Mouse (Mus musculus) lung, adult 2 months (tissue): ENCODE measurements around the gene 4430402I18Rik. TPM values are rescaled to one million over a fixed set of nuclear protein-coding genes. Genes with fewer than 3 reads are reported as not detected.

Experiments
- DNase-seq: peaks from one replicate; pipeline ENCODE4 v3.0.0; 2022
- H3K4me1 ChIP-seq: fragments of 200-500 bp; 2 replicates; pipeline ENCODE4 v1.6.1; 2011; ENCODE audit warnings: low read length; ENCODE audit not compliant: control insufficient read depth, insufficient read depth
- H3K4me3 ChIP-seq: fragments of 200-500 bp; replicated peaks from 2 replicates; pipeline ENCODE3; 2011; ENCODE audit warnings: low read depth, mild to moderate bottlenecking, control low read depth, low read length; ENCODE audit errors: extremely low read depth
- CTCF ChIP-seq: fragments of 200-500 bp; IDR thresholded peaks from 2 replicates; pipeline ENCODE4 v1.5.1; 2011; ENCODE audit warnings: mild to moderate bottlenecking, low read length, control low read depth; ENCODE audit not compliant: insufficient read depth
- POLR2A ChIP-seq: fragments of 200-500 bp; IDR thresholded peaks from 2 replicates; pipeline ENCODE4 v1.6.1; 2011; ENCODE audit warnings: low read depth, mild to moderate bottlenecking, control low read depth, low read length, borderline replicate concordance; ENCODE audit errors: extremely low read depth
- WGBS: fragments of 180-500 bp; shearing (Covaris S2); methylation state at CpG from one replicate; pipeline ENCODE4 v1.1.7; 2018; 5-methylcytosine and 5-hydroxymethylcytosine counted together
- polyA plus RNA-seq: library from polyadenylated mRNA; depleted of rRNA; stranded (reverse); fragments of >200 nt; gene quantifications from 2 replicates; pipeline ENCODE4 v1.2.3, GENCODE M21; 2012

4430402I18Rik gene
- polyA plus RNA-seq, 1 experiment: 3.6 TPM

GRCm38 (mm10) chr19:28940135-28940874 is 27.3 kb downstream of the 4430402I18Rik start:
- WGBS: 51% methylated on average over 9 of the region's 9 CpGs
- H3K4me1 ChIP-seq: no peaks in the 10 kb centered on the region
- TF ChIP-seq CTCF (no peak), POLR2A (no peak)
- H3K4me3 ChIP-seq: no peak overlapping the region
- peak; percentile 15 for DNase-seq

GRCm38 (mm10) chr19:28934897-28935296 is 32.7 kb downstream of the 4430402I18Rik start:
- no peak for DNase-seq
- H3K4me1 ChIP-seq: no peaks in the 10 kb centered on the region
- TF ChIP-seq POLR2A (no peak), CTCF (no peak)
- WGBS: 80% methylated on average over 3 of the region's 3 CpGs
- H3K4me3 ChIP-seq: no peak overlapping the region

- Histone ChIP-seq H3K4me3 (no peak overlapping the region), H3K4me1 (no peaks in the 10 kb centered on the region)
- TF ChIP-seq CTCF (no peak), POLR2A (no peak)
- no peak for DNase-seq
These were observed 38.6 kb downstream of the 4430402I18Rik start for GRCm38 (mm10) chr19:28929034-28929433.

GRCm38 (mm10) chr19:28927396-28927795 is 40.2 kb downstream of the 4430402I18Rik start:
- no peak for DNase-seq
- Histone ChIP-seq H3K4me1 (no peaks in the 10 kb centered on the region), H3K4me3 (no peak overlapping the region)
- no peak for TF ChIP-seq CTCF
- TF ChIP-seq POLR2A: no peak
- 47% methylated on average over 4 of the region's 4 CpGs for WGBS

GRCm38 (mm10) chr19:28926366-28926765 is 41.2 kb downstream of the 4430402I18Rik start:
- TF ChIP-seq POLR2A (no peak), CTCF (no peak)
- WGBS: 91% methylated on average over 5 of the region's 5 CpGs
- no peak for DNase-seq
- Histone ChIP-seq H3K4me1 (no peaks in the 10 kb centered on the region), H3K4me3 (no peak overlapping the region)

GRCm38 (mm10) chr19:28917839-28918238 is 49.8 kb downstream of the 4430402I18Rik start:
- DNase-seq: no peak
- Histone ChIP-seq H3K4me3 (no peak overlapping the region), H3K4me1 (peaks cover 3% of the 10 kb centered on the region)
- 78% methylated on average over 5 of the region's 5 CpGs for WGBS
- no peak for TF ChIP-seq POLR2A
- no peak for TF ChIP-seq CTCF

GRCm38 (mm10) chr19:28916492-28916891 is 51.1 kb downstream of the 4430402I18Rik start:
- Histone ChIP-seq H3K4me3 (no peak overlapping the region), H3K4me1 (peaks cover 3% of the 10 kb centered on the region)
- DNase-seq: no peak
- no peak for TF ChIP-seq POLR2A
- TF ChIP-seq CTCF: no peak
- WGBS: 31% methylated on average over 4 of the region's 4 CpGs

- TF ChIP-seq CTCF (no peak), POLR2A (no peak)
- H3K4me1 ChIP-seq: peaks cover 3% of the 10 kb centered on the region
- H3K4me3 ChIP-seq: no peak overlapping the region
- WGBS: 75% methylated on average over 2 of the region's 2 CpGs
- DNase-seq: no peak
These were observed 51.9 kb downstream of the 4430402I18Rik start for GRCm38 (mm10) chr19:28915602-28916250.

GRCm38 (mm10) chr19:28914598-28914997 is 53.0 kb downstream of the 4430402I18Rik start:
- 61% methylated on average over 6 of the region's 6 CpGs for WGBS
- DNase-seq: no peak
- no peak for TF ChIP-seq POLR2A
- no peak for TF ChIP-seq CTCF

GRCm38 (mm10) chr19:28908693-28909092 is 58.9 kb downstream of the 4430402I18Rik start:
- DNase-seq: no peak
- TF ChIP-seq POLR2A (no peak), CTCF (no peak)
- WGBS: 68% methylated on average over 9 of the region's 9 CpGs
- no peak overlapping the region for H3K4me3 ChIP-seq
- no peaks in the 10 kb centered on the region for H3K4me1 ChIP-seq

More at GRCm38 (mm10) chr19:28914598-28914997, 53.0 kb downstream of the 4430402I18Rik start:
- peaks cover 3% of the 10 kb centered on the region for H3K4me1 ChIP-seq
- no peak overlapping the region for H3K4me3 ChIP-seq
